Comparison of ENCODE assay signal across 10 mouse cellular contexts in the genomic region with DNA sequence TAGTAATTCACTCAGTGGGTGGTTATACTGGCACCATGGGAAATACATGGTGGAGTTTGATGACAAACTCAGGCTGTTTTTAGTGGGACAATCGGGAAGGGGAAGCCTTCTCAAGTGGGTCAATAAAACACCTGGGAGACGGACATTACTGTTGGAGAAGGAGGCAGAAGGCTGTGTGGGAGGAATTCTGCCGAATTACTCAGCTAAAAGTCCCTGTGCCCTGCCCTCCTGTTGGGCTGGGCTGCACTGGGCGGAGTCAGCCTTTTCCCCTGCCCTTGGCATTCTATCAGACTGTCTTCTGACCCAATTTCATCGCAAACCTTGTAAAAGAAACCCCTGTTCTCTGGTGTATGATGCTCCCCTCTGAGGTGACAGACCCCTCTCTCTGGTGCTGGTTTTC. TPM values are rescaled to one million over a fixed set of nuclear protein-coding genes. Genes with fewer than 3 reads are reported as not detected.
DNase-seq lines count a peak whose midpoint lies in the region; ATAC-seq and TF ChIP-seq lines count a peak whose summit lies in the region.
"Had no signal": no experiment of that assay in that cellular context is flagged by ENCODE, and none has a peak within 500 bp of the region (broad histone marks: within the 10 kb centered on the region; RNA-seq: fewer than 3 reads in every experiment).

No protein-coding gene starts in this region.

- no peaks in the 10 kb centered on the region for H3K27me3 ChIP-seq in lung, postnatal 0 days (replicated peaks; ENCODE audit: insufficient read depth, low read length)
- no peaks in the 10 kb centered on the region for H3K27me3 ChIP-seq in liver, embryonic 13.5 days
- no peaks in the 10 kb centered on the region for H3K27me3 ChIP-seq in stomach, embryonic 14.5 days (ENCODE audit: control insufficient read depth, insufficient read depth, low read length)
- H3K27me3 ChIP-seq in hindbrain, embryonic 10.5 days (ENCODE audit: insufficient read depth, poor library complexity, severe bottlenecking) = peaks cover 6% of the 10 kb centered on the region; the same call in 1 of the 2 replicates
- H3K27me3 ChIP-seq: heart, embryonic 13.5 days had no signal

- 27% methylated on average over 5 of the region's 5 CpGs for WGBS in lung, postnatal 0 days
- 16% methylated on average over 5 of the region's 5 CpGs for WGBS in liver, embryonic 13.5 days (ENCODE audit: insufficient replicate concordance)
- WGBS in stomach, embryonic 14.5 days = 31% methylated on average over 5 of the region's 5 CpGs
- WGBS in hindbrain, embryonic 10.5 days = 43% methylated on average over 5 of the region's 5 CpGs

- DNase-seq in lung, postnatal 0 days (ENCODE audit: low spot score) = peak; percentile 74
- no peak for DNase-seq in lung, postnatal 25 days (ENCODE audit: low spot score)
- peak; percentile 68 for DNase-seq in adrenal gland, adult 8-10 months
- DNase-seq in liver, embryonic 13.5 days = peak; percentile 65
- no peak for DNase-seq in gastrocnemius, postnatal 36 days
- DNase-seq in gastrocnemius, postnatal 25 days = no peak
- no peak for DNase-seq in hindbrain, embryonic 10.5 days (ENCODE audit: low spot score)

- no peak overlapping the region for H3K9ac ChIP-seq in lung, postnatal 0 days (replicated peaks; ENCODE audit: low read depth)
- peak overlapping the region; percentile 63 for H3K9ac ChIP-seq in liver, embryonic 13.5 days
- H3K9ac ChIP-seq in stomach, embryonic 14.5 days (replicated peaks; ENCODE audit: low read depth, low read length) = no peak overlapping the region

- no peak overlapping the region for H3K4me2 ChIP-seq in lung, postnatal 0 days (replicated peaks; ENCODE audit: low read depth, low read length)
- H3K4me2 ChIP-seq in liver, embryonic 13.5 days = peak overlapping the region; percentile 64
- H3K4me2 ChIP-seq in stomach, embryonic 14.5 days (replicated peaks; ENCODE audit: low read depth, low read length) = no peak overlapping the region
- H3K4me2 ChIP-seq: heart, embryonic 13.5 days had no signal

- no peak for TF ChIP-seq EP300 in lung, postnatal 0 days (IDR thresholded peaks at IDR 0.05)

- H3K4me3 ChIP-seq in lung, postnatal 0 days (ENCODE audit: low read depth, low read length) = no peak overlapping the region
- H3K4me3 ChIP-seq in liver, embryonic 13.5 days (replicated peaks) = peak overlapping the region; percentile 29
- H3K4me3 ChIP-seq in stomach, embryonic 14.5 days (ENCODE audit: low read depth, low read length) = no peak overlapping the region
- no peak overlapping the region for H3K4me3 ChIP-seq in hindbrain, embryonic 10.5 days
- H3K4me3 ChIP-seq: embryonic facial prominence, embryonic 10.5 days; heart, embryonic 13.5 days had no signal

- no peaks in the 10 kb centered on the region for H3K36me3 ChIP-seq in lung, postnatal 0 days (ENCODE audit: insufficient read depth, low read length)
- H3K36me3 ChIP-seq in liver, embryonic 13.5 days = no peaks in the 10 kb centered on the region
- H3K36me3 ChIP-seq in stomach, embryonic 14.5 days (ENCODE audit: control insufficient read depth, insufficient read depth, low read length) = no peaks in the 10 kb centered on the region
- H3K36me3 ChIP-seq in hindbrain, embryonic 10.5 days = no peaks in the 10 kb centered on the region
- H3K36me3 ChIP-seq: embryonic facial prominence, embryonic 10.5 days; heart, embryonic 13.5 days had no signal

- TF ChIP-seq CTCF in lung, postnatal 0 days (IDR thresholded peaks at IDR 0.05) = no peak

- 0 out of 2 replicates have a peak, but pooled peaks cover 5% of the 10 kb centered on the region for H3K4me1 ChIP-seq in lung, postnatal 0 days (ENCODE audit: insufficient read depth, low read depth, low read length)
- H3K4me1 ChIP-seq in liver, embryonic 13.5 days (replicated peaks) = peaks cover 62% of the 10 kb centered on the region
- peaks cover 3% of the 10 kb centered on the region for H3K4me1 ChIP-seq in stomach, embryonic 14.5 days (ENCODE audit: control insufficient read depth, insufficient read depth, low read length)
- H3K4me1 ChIP-seq in hindbrain, embryonic 10.5 days (replicated peaks) = peaks cover 35% of the 10 kb centered on the region

- no peak for ATAC-seq in lung, postnatal 0 days
- ATAC-seq in liver, embryonic 13.5 days (ENCODE audit: low read depth) = peak; percentile 88
- ATAC-seq in stomach, embryonic 14.5 days (ENCODE audit: insufficient number of reproducible peaks, insufficient read depth, low FRiP score, low read depth) = peak; percentile 62; the same call in 1 of the 2 replicates

- no peaks in the 10 kb centered on the region for H3K9me3 ChIP-seq in lung, postnatal 0 days (ENCODE audit: low read length)
- no peaks in the 10 kb centered on the region for H3K9me3 ChIP-seq in liver, embryonic 13.5 days (replicated peaks)
- H3K9me3 ChIP-seq in stomach, embryonic 14.5 days (ENCODE audit: control insufficient read depth, low read depth, low read length) = no peaks in the 10 kb centered on the region
- H3K9me3 ChIP-seq in hindbrain, embryonic 10.5 days = no peaks in the 10 kb centered on the region
- H3K9me3 ChIP-seq: embryonic facial prominence, embryonic 10.5 days; heart, embryonic 13.5 days had no signal

- intact Hi-C loops in gastrocnemius, postnatal 36 days (cut with DNase I) = no loop called here

- H3K27ac ChIP-seq in lung, postnatal 0 days (ENCODE audit: low read length) = no peak overlapping the region
- H3K27ac ChIP-seq in liver, embryonic 13.5 days = peak overlapping the region; percentile 89
- H3K27ac ChIP-seq in stomach, embryonic 14.5 days (ENCODE audit: low read length) = no peak overlapping the region
- H3K27ac ChIP-seq in hindbrain, embryonic 10.5 days = no peak overlapping the region
- H3K27ac ChIP-seq: embryonic facial prominence, embryonic 10.5 days; heart, embryonic 13.5 days had no signal

RNA-seq across cellular contexts. Expression of gene Zfp217, which starts 10.3 kb away (rescaled TPM):
- polyA plus RNA-seq in lung, postnatal 0 days (2015; fragmentation: Nextera tagmentation; extraction: Ambion mirVana) = 4.0 and 4.4 TPM in 2 replicates
- total RNA-seq in adrenal gland, adult 8-10 months (2022) = 10 to 100 TPM; 23.0 to 38.9 (median 32.6) TPM
- polyA plus RNA-seq in liver, embryonic 13.5 days (2015; fragmentation: Nextera tagmentation; extraction: Ambion mirVana) = 3.6 and 3.7 TPM in 2 replicates
- polyA plus RNA-seq in stomach, embryonic 14.5 days (2014; fragmentation: Nextera tagmentation; extraction: Ambion mirVana) = 4.1 and 4.5 TPM in 2 replicates
- 1 to 10 TPM; 4.3 to 5.7 TPM for total RNA-seq in gastrocnemius, postnatal 36 days (2021)
- 1 to 10 TPM; 7.0 to 7.2 TPM for total RNA-seq in gastrocnemius, postnatal 25 days (2021)
- 3.0 TPM in 2 replicates for polyA plus RNA-seq in hindbrain, embryonic 10.5 days (2016; fragmentation: Nextera tagmentation; extraction: Ambion mirVana)

Comparison
In these comparisons a context has a peak if more than half of its experiments do, and no peak if none do; other contexts are left out.
1. DNase-seq: peak in lung, postnatal 0 days (single experiment), adrenal gland, adult 8-10 months (single experiment) and liver, embryonic 13.5 days (single experiment); none in lung, postnatal 25 days (single experiment), gastrocnemius, postnatal 36 days (0 of 2), gastrocnemius, postnatal 25 days (single experiment) and hindbrain, embryonic 10.5 days (single experiment).